Mouse (Mus musculus) limb, embryonic 14.5 days (tissue): ENCODE data around the gene Cyp26a1. TPM values are rescaled to one million over a fixed set of nuclear protein-coding genes. Genes with fewer than 3 reads are reported as not detected.

Experiments
- ATAC-seq: fragments of 200-750 bp; cut with Nextera tagmentation; 2 replicates; pipeline ENCODE4 v1.8.0; 2017; ENCODE audit warnings: low read depth, moderate number of reproducible peaks, moderate TSS enrichment; ENCODE audit not compliant: low FRiP score
- DNase-seq: peaks from one replicate; pipeline ENCODE4 v3.0.0-alpha.2; 2015; ENCODE audit warnings: low spot score
- H3K27ac ChIP-seq: fragments of 300-500 bp; sonication (generic); replicated peaks from 2 replicates; pipeline ENCODE4 v1.5.1; 2014; ENCODE audit warnings: low read depth, mild to moderate bottlenecking, low read length, moderate library complexity, mixed read lengths
- H3K27me3 ChIP-seq: fragments of 300-500 bp; sonication (generic); 2 replicates; pipeline ENCODE4 v1.6.1; 2014; ENCODE audit warnings: low read length, mixed read lengths; ENCODE audit not compliant: control insufficient read depth, insufficient read depth
- H3K36me3 ChIP-seq: fragments of 300-500 bp; sonication (generic); 2 replicates; pipeline ENCODE4 v1.6.1; 2014; ENCODE audit warnings: mild to moderate bottlenecking, low read length, moderate library complexity, mixed read lengths; ENCODE audit not compliant: control insufficient read depth, insufficient read depth
- H3K4me1 ChIP-seq: fragments of 300-500 bp; sonication (generic); 2 replicates; pipeline ENCODE4 v1.6.1; 2014; ENCODE audit warnings: antibody characterized with exemption, low read length, mixed read lengths; ENCODE audit not compliant: control insufficient read depth, insufficient read depth
- H3K4me2 ChIP-seq: fragments of 300-500 bp; sonication (generic); replicated peaks from 2 replicates; pipeline ENCODE4 v1.6.1; 2014; ENCODE audit warnings: low read depth, mild to moderate bottlenecking, low read length, moderate library complexity; ENCODE audit not compliant: severe bottlenecking
- H3K4me3 ChIP-seq: fragments of 300-500 bp; sonication (generic); replicated peaks from 2 replicates; pipeline ENCODE4 v1.5.1; 2014; ENCODE audit warnings: low read length
- H3K9ac ChIP-seq: fragments of 300-500 bp; sonication (generic); 2 replicates; pipeline ENCODE4 v1.6.1; 2014; ENCODE audit warnings: mild to moderate bottlenecking, low read depth, low read length, moderate library complexity; ENCODE audit not compliant: severe bottlenecking
- H3K9me3 ChIP-seq: fragments of 300-500 bp; sonication (generic); 2 replicates; pipeline ENCODE4 v1.6.1; 2016; ENCODE audit warnings: low read length; ENCODE audit not compliant: control insufficient read depth
- POLR2A ChIP-seq: fragments of 200-500 bp; IDR thresholded peaks from 2 replicates; pipeline ENCODE4 v1.8.0; 2012; ENCODE audit warnings: inconsistent platforms, mild to moderate bottlenecking, moderate library complexity, borderline replicate concordance; ENCODE audit not compliant: insufficient read depth, insufficient read length; ENCODE audit errors: extremely low read depth
- WGBS: fragments of 180-500 bp; shearing (Covaris S2); extraction: QIAGEN DNeasy Blood & Tissue Kit; methylation state at CpG from one replicate; pipeline ENCODE4 v1.1.7; 2014; 5-methylcytosine and 5-hydroxymethylcytosine counted together
- polyA plus RNA-seq, 2 experiments: library from polyadenylated mRNA; depleted of rRNA in 1 of 2; stranded (reverse) in 1 of 2; unstranded in 1 of 2; fragments of >200 nt; fragmentation: Nextera tagmentation in 1 of 2; extraction: Ambion mirVana in 1 of 2; gene quantifications; 2 replicates each; pipeline versions ENCODE4 v1.2.1 to v1.2.3; 2012 to 2014

Cyp26a1 gene
- polyA plus RNA-seq, 2 experiments, result 3.4 to 6.6 TPM

- no peaks in the 10 kb centered on the region for H3K9me3 ChIP-seq
- H3K4me3 ChIP-seq, result no peak overlapping the region
- H3K27me3 ChIP-seq, result peaks cover 85% of the 10 kb centered on the region
- no peak for TF ChIP-seq POLR2A
- H3K4me1 ChIP-seq, result peaks cover 29% of the 10 kb centered on the region
- no peak overlapping the region for H3K9ac ChIP-seq
- no peak for ATAC-seq
- no peak for DNase-seq
- 18% methylated on average over 9 of the region's 9 CpGs for WGBS
- H3K4me2 ChIP-seq, result no peak overlapping the region
- H3K36me3 ChIP-seq, result no peaks in the 10 kb centered on the region
- no peak overlapping the region for H3K27ac ChIP-seq
These were observed 2.1 kb downstream of the Cyp26a1 start for GRCm38 (mm10) chr19:37699711-37700110.

DNA sequence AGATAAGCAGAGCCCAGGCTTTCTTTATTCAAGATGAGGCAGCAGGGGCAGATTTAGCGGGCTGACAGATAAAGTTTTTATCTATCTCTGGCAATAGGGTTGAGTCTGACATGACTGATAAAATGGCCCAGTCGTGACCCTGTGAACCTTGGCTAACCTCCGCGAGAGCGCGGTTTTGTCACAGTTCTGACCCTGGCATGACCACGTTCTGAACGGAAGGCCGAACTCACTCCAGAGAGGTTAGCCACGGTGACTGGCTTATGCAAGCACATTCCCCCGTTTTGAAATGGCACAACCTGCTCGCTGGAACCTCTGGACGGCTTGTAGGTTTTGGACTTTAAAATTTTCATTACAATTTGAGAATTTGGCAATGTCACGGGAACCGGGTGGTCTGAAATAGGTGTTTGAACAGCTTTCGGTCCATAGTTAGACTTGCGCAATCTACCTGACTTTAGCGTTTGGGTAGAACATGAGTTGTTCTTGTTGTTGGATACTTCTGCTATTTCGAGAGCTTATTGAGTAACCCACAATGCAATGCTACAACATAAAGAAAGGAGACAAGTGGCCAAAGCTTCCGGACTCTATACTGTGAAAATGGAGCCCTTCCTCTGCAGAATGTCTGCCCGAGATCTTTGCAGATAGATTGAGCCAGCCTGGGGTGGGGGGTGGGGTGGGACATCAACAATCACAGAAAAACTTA lies 4.9 kb downstream of the Cyp26a1 start:
- no peaks in the 10 kb centered on the region for H3K9me3 ChIP-seq
- H3K4me1 ChIP-seq, result peaks cover 16% of the 10 kb centered on the region
- no peak for TF ChIP-seq POLR2A
- no peak overlapping the region for H3K4me2 ChIP-seq
- H3K9ac ChIP-seq, result no peak overlapping the region
- DNase-seq (no peak), ATAC-seq (no peak)
- H3K27me3 ChIP-seq, result peaks cover 56% of the 10 kb centered on the region
- no peak overlapping the region for H3K4me3 ChIP-seq
- WGBS, result 65% methylated on average over 21 of the region's 21 CpGs
- no peak overlapping the region for H3K27ac ChIP-seq
- H3K36me3 ChIP-seq, result no peaks in the 10 kb centered on the region

GRCm38 (mm10) chr19:37703902-37704509 lies 6.4 kb downstream of the Cyp26a1 start:
- peaks cover 42% of the 10 kb centered on the region for H3K27me3 ChIP-seq
- H3K27ac ChIP-seq, result no peak overlapping the region
- no peak overlapping the region for H3K4me2 ChIP-seq
- no peaks in the 10 kb centered on the region for H3K36me3 ChIP-seq
- H3K9me3 ChIP-seq, result no peaks in the 10 kb centered on the region
- no peak for TF ChIP-seq POLR2A
- peak; percentile 65 for DNase-seq
- no peak overlapping the region for H3K9ac ChIP-seq
- no peak overlapping the region for H3K4me3 ChIP-seq
- 7% methylated on average over 3 of the region's 3 CpGs for whole genome bisulfite sequencing
- H3K4me1 ChIP-seq, result peaks cover 2% of the 10 kb centered on the region; the same call in 1 of the 2 replicates
- peak; percentile 50; the same call in 1 of the 2 replicates for ATAC-seq

- ATAC-seq, result no peak
- WGBS, result 87% methylated on average over 5 of the region's 5 CpGs
These were observed 8.1 kb downstream of the Cyp26a1 start for GRCm38 (mm10) chr19:37705722-37706121.

GRCm38 (mm10) chr19:37714681-37715080 lies 17.1 kb downstream of the Cyp26a1 start:
- Histone ChIP-seq H3K4me3 (no peak overlapping the region), H3K27ac (no peak overlapping the region), H3K27me3 (no peaks in the 10 kb centered on the region), H3K9me3 (no peaks in the 10 kb centered on the region), H3K9ac (no peak overlapping the region), H3K36me3 (no peaks in the 10 kb centered on the region), H3K4me1 (no peaks in the 10 kb centered on the region), H3K4me2 (no peak overlapping the region)
- ATAC-seq (no peak), DNase-seq (no peak)
- WGBS, result 62% methylated on average over 10 of the region's 10 CpGs
- TF ChIP-seq POLR2A, result no peak

More at GRCm38 (mm10) chr19:37705722-37706121, 8.1 kb downstream of the Cyp26a1 start:
- Histone ChIP-seq H3K4me2 (no peak overlapping the region), H3K27me3 (peaks cover 24% of the 10 kb centered on the region), H3K36me3 (no peaks in the 10 kb centered on the region), H3K4me1 (no peaks in the 10 kb centered on the region), H3K4me3 (no peak overlapping the region), H3K9ac (no peak overlapping the region), H3K9me3 (no peaks in the 10 kb centered on the region), H3K27ac (no peak overlapping the region)
- DNase-seq, result no peak
- TF ChIP-seq POLR2A, result no peak

DNA sequence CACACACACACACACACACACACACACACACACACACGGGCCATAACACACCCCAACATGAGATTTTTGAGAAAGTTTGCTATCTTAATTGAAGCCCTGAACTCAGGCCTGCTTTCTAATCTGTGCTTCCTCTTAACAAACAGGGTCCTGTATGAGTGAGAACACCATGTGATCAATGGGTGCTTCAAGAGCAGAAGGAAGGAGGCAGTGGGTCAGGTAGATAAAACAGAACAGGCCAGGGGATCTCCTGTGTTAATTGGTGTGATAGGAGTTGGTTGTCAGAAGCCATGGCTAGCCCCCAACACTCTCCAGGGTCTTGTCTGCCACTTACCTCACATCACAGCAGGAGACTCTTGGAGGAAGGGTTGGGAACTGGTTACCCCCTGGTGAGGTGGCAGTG lies 18.4 kb downstream of the Cyp26a1 start:
- no peak for TF ChIP-seq POLR2A
- no peak overlapping the region for H3K4me2 ChIP-seq

More for the DNA sequence above, 18.4 kb downstream of the Cyp26a1 start:
- DNase-seq, result no peak
- ATAC-seq, result no peak
- Histone ChIP-seq H3K9ac (no peak overlapping the region), H3K4me3 (no peak overlapping the region), H3K27ac (no peak overlapping the region), H3K9me3 (no peaks in the 10 kb centered on the region), H3K36me3 (no peaks in the 10 kb centered on the region), H3K4me1 (no peaks in the 10 kb centered on the region), H3K27me3 (no peaks in the 10 kb centered on the region)
- 57% methylated on average over 1 of the region's 1 CpGs for WGBS
